Mouse (Mus musculus) ES-E14 (cell line): Measurements from ENCODE around the gene Smad3. TPM values are rescaled to one million over a fixed set of nuclear protein-coding genes. Genes with fewer than 3 reads are reported as not detected.

Source experiments
- DNase-seq: peaks from one replicate; pipeline ENCODE4 v3.0.0-alpha.2; 2013; ENCODE audit warnings: low read depth, low spot score
- H3K27ac ChIP-seq: 2 replicates; pipeline ENCODE4 v1.5.1; 2012; ENCODE audit warnings: low read depth, mild to moderate bottlenecking, low read length, moderate library complexity, mixed read lengths; ENCODE audit not compliant: poor library complexity, insufficient read depth, severe bottlenecking
- H3K36me3 ChIP-seq: 2 replicates; pipeline ENCODE4 v1.6.1; 2012; ENCODE audit warnings: mild to moderate bottlenecking, low read length, moderate library complexity, mixed read lengths; ENCODE audit not compliant: control insufficient read depth, poor library complexity, insufficient read depth, severe bottlenecking
- H3K4me1 ChIP-seq, 2 experiments: fragments of 150-350 bp in 1 of 2; sonication (generic) in 1 of 2; 2 replicates each; pipeline ENCODE4 v1.6.1; 2012; ENCODE audit warnings: low read length in 2 of 2, mild to moderate bottlenecking in 1 of 2, mixed read lengths in 1 of 2; ENCODE audit not compliant: control insufficient read depth in 2 of 2, insufficient read depth in 2 of 2, poor library complexity in 1 of 2
- H3K4me3 ChIP-seq, 2 experiments: fragments of 150-350 bp in 1 of 2; sonication (generic) in 1 of 2; 2 replicates each; pipeline ENCODE4 v1.5.1; 2012; ENCODE audit warnings: low read length in 2 of 2, low read depth in 1 of 2, mild to moderate bottlenecking in 1 of 2, mixed read lengths in 1 of 2; ENCODE audit not compliant: insufficient read depth in 1 of 2, poor library complexity in 1 of 2, severe bottlenecking in 1 of 2
- H3K9ac ChIP-seq: 2 replicates; pipeline ENCODE4 v1.6.1; 2012; ENCODE audit warnings: low read depth, mild to moderate bottlenecking, low read length, mixed read lengths; ENCODE audit not compliant: poor library complexity, insufficient read depth, severe bottlenecking
- H3K9me3 ChIP-seq: fragments of 150-350 bp; sonication (generic); 2 replicates; pipeline ENCODE4 v1.6.1; 2012; ENCODE audit warnings: low read depth, mild to moderate bottlenecking, low read length; ENCODE audit not compliant: control insufficient read depth, insufficient read depth
- CHD2 ChIP-seq: IDR thresholded peaks from 2 replicates; pipeline ENCODE4 v1.6.1; 2014; ENCODE audit warnings: mild to moderate bottlenecking, low read depth, low read length, inconsistent platforms
- HCFC1 ChIP-seq: IDR thresholded peaks from 2 replicates; pipeline ENCODE4 v1.6.1; 2012; ENCODE audit warnings: low read length, inconsistent platforms, borderline replicate concordance; ENCODE audit not compliant: insufficient read depth
- MAFK ChIP-seq: IDR thresholded peaks from 2 replicates; pipeline ENCODE4 v1.6.1; 2014; ENCODE audit warnings: mild to moderate bottlenecking, low read depth, low read length, inconsistent platforms; ENCODE audit not compliant: insufficient read depth
- ZC3H11A ChIP-seq: IDR thresholded peaks from 2 replicates; pipeline ENCODE4 v1.6.1; 2012; ENCODE audit warnings: low read depth, mild to moderate bottlenecking, inconsistent platforms, low read length, borderline replicate concordance
- ZNF384 ChIP-seq: IDR thresholded peaks from 2 replicates; pipeline ENCODE4 v1.6.1; 2012; ENCODE audit warnings: low read depth, low read length, inconsistent platforms
- in situ Hi-C, 2 experiments: fragments of 600-800 bp; cut with MboI; formaldehyde crosslinking; loops; one replicate each; pipeline ENCODE4 v1.15.1; 2025; ENCODE audit warnings: low sequenced_read_pairs in 2 of 2, inconsistent platforms in 1 of 2; ENCODE audit not compliant: unreplicated experiment in 2 of 2
- total RNA-seq: library from RNA; depleted of rRNA; stranded (reverse); fragments of 300-350 nt; gene quantifications from 2 replicates; pipeline ENCODE4 v1.2.3, GENCODE M21; 2012

Gene Smad3
- total RNA-seq, 1 experiment: 15.2 TPM

DNA sequence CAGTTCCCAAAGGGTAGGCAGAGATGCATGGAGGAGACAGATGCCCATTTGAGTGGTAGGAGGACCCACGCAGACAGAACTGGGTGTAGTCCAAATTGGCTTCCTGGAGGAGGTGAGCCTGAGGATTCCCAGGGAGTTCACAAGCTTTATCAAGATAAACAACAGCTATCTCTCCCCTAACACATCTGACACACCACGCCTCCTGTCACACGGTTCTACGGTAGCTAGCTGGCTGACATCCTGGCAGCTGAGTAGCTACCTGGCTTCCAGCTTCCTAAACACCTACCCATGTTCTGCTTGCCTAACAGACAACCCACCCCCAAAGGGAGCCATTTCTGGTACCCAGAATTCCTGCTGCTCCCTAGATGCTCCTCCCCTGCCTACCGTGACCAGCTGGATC, 47.9 kb downstream of the Smad3 start:
- in situ Hi-C loops: no loop called here
- DNase-seq: no peak
- Histone ChIP-seq H3K4me1 (no peaks in the 10 kb centered on the region), H3K27ac (no peak overlapping the region), H3K36me3 (no peaks in the 10 kb centered on the region), H3K9ac (no peak overlapping the region), H3K9me3 (no peaks in the 10 kb centered on the region), H3K4me3 (no peak overlapping the region)
- no peak for TF ChIP-seq ZC3H11A
- no peak for TF ChIP-seq MAFK

DNA sequence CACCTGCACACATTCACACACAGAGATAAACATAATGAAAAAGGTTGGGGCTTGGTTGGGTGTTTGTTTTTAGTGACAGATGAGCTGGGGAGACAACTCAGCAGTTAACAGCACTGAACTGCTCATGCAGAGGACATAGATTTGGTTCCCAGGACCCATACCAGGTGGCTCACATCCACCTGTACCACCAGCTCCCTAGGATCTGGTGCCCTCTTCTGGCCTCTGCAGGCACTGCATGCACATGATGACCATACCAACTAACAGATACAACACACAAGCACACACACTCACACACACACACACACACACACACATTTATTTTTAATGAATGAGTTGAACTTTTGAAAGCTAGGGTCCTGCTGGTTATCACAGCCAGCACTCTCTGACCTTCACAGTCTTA, 48.5 kb downstream of the Smad3 start:
- Histone ChIP-seq H3K36me3 (no peaks in the 10 kb centered on the region), H3K4me3 (no peak overlapping the region), H3K4me1 (no peaks in the 10 kb centered on the region), H3K9ac (no peak overlapping the region), H3K27ac (no peak overlapping the region), H3K9me3 (no peaks in the 10 kb centered on the region)
- no peak; the same call in 1 of the 2 replicates for TF ChIP-seq ZC3H11A
- no peak for TF ChIP-seq CHD2
- no peak for TF ChIP-seq ZNF384
- no peak for TF ChIP-seq HCFC1
- no peak for TF ChIP-seq MAFK
- in situ Hi-C loops: no loop called here
- DNase-seq: peak; percentile 26

DNA sequence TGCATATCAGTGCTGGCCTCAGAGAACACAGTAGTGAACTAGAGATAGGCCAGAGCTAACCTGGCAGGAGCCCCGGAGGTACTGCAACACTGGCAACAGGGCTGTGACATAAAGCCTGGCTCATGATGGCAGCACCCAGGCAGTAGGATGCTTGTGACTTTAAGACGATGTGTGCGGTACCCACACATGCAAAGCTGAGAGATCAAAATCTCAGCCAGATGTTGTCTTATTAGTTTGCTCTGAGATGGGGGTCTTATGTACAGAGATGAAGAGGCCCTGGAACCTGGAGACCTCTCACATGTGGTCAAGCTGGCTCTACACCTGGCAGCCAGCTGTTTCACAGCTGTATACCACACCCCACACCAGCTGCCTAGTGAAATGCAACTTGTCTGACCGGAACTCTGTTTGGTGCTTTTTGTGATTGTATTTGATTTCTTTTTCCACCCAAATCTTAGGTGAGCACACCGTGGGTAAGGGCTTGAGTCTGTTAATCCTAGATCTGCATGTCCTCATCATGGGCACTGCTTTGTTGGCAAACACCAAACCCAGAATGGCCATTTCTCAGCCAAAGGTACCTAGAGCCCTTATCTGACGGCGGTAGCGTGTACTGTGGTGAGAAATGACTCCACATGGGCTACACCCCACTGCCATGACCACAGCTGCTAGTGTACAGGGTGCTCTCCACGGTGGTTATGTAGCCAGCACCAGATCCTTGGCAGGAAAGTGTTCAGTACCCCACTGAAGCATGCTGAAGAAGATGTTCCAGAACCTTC, 49.8 kb downstream of the Smad3 start:
- Histone ChIP-seq H3K4me3 (no peak overlapping the region), H3K27ac (no peak overlapping the region), H3K9ac (no peak overlapping the region), H3K9me3 (no peaks in the 10 kb centered on the region), H3K4me1 (no peaks in the 10 kb centered on the region), H3K36me3 (no peaks in the 10 kb centered on the region)
- TF ChIP-seq ZNF384: no peak
- no peak for TF ChIP-seq MAFK
- TF ChIP-seq HCFC1: no peak
- DNase-seq: no peak
- in situ Hi-C loops: no loop called here

DNA sequence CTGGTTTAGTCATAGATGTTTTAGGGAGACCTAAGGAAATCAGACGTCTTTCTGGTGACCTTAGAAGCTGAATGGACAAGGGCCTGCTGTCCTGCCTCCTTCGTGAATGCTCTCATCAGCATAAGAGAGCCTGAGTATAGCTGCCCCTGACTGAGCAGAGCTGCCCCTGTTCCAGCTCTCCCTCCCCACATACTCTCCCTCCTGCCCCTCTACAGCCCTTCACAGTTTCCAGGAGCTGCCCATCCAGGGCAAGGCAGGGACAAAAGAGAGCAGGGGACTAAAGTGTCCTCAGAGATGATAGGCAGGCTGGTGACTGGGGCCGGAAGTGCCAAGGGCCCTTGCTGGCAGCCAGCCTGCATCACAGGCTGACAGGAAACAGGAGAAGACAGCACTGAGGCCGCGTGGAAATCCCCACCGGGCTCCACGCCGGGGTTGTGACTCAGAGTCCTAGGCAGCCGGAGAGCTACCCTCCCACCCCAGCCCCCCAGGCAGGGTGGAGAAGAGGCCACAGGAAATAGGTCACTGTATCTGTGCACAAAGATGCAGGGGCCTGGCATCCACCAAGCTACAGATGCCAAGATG, 51.6 kb downstream of the Smad3 start:
- no peak overlapping the region for H3K4me3 ChIP-seq
- DNase-seq: no peak
- H3K9me3 ChIP-seq: no peaks in the 10 kb centered on the region
- H3K4me1 ChIP-seq: no peaks in the 10 kb centered on the region
- no peak for TF ChIP-seq CHD2
- no peak for TF ChIP-seq MAFK
- TF ChIP-seq HCFC1: no peak
- TF ChIP-seq ZNF384: no peak
- no peak for TF ChIP-seq ZC3H11A
- no peak overlapping the region for H3K9ac ChIP-seq
- no peak overlapping the region for H3K27ac ChIP-seq
- in situ Hi-C loops: no loop called here
- H3K36me3 ChIP-seq: no peaks in the 10 kb centered on the region
